Comparison of ENCODE assay signal across 8 mouse cellular contexts in genomic region chr2:122466901-122467300, GRCm38 (mm10). TPM values are rescaled to one million over a fixed set of nuclear protein-coding genes. Genes with fewer than 3 reads are reported as not detected.
A peak's percentile ranks its signal among the peaks of the same experiment; 100 is the strongest.
DNase-seq lines count a peak whose midpoint lies in the region; ATAC-seq and TF ChIP-seq lines count a peak whose summit lies in the region.

No protein-coding gene starts in this region.

- no peaks in the 10 kb centered on the region for H3K36me3 ChIP-seq in heart, embryonic 11.5 days (ENCODE audit: control insufficient read depth, insufficient read depth, low read length)
- no peaks in the 10 kb centered on the region for H3K36me3 ChIP-seq in E14TG2a.4 (ENCODE audit: insufficient read depth, low read length)
- H3K36me3 ChIP-seq in forebrain, embryonic 12.5 days (replicated peaks) = no peaks in the 10 kb centered on the region
- H3K36me3 ChIP-seq in kidney, postnatal 0 days (ENCODE audit: insufficient read depth, low read length) = no peaks in the 10 kb centered on the region
- no peaks in the 10 kb centered on the region for H3K36me3 ChIP-seq in midbrain, embryonic 15.5 days (replicated peaks)

- intact Hi-C loops in heart, postnatal 25 days (cut with DNase I) = loop anchor here (2.0 to 10.0 kb wide), 4 partner anchors 88 to 275 kb away; no protein-coding TSS in a partner anchor

- 35% methylated on average over 11 of the region's 11 CpGs for WGBS in heart, embryonic 11.5 days (ENCODE audit: insufficient replicate concordance)
- 29% methylated on average over 11 of the region's 11 CpGs for WGBS in forebrain, embryonic 12.5 days
- 28% methylated on average over 11 of the region's 11 CpGs for WGBS in kidney, postnatal 0 days
- 31% methylated on average over 11 of the region's 11 CpGs for WGBS in midbrain, embryonic 15.5 days

- H3K9ac ChIP-seq in heart, embryonic 11.5 days (ENCODE audit: low read depth, low read length) = peak overlapping the region; percentile 66
- peak overlapping the region; percentile 58; the same call in 1 of the 2 replicates for H3K9ac ChIP-seq in forebrain, embryonic 12.5 days
- H3K9ac ChIP-seq in kidney, postnatal 0 days (ENCODE audit: low read depth, low read length) = no peak overlapping the region
- H3K9ac ChIP-seq in midbrain, embryonic 15.5 days = peak overlapping the region; percentile 42

- peak overlapping the region; percentile 93 for H3K4me2 ChIP-seq in heart, embryonic 11.5 days
- peak overlapping the region; percentile 83 for H3K4me2 ChIP-seq in forebrain, embryonic 12.5 days
- H3K4me2 ChIP-seq in kidney, postnatal 0 days (ENCODE audit: low read length) = peak overlapping the region; percentile 90
- peak overlapping the region; percentile 73 for H3K4me2 ChIP-seq in midbrain, embryonic 15.5 days

- no peaks in the 10 kb centered on the region for H3K9me3 ChIP-seq in heart, embryonic 11.5 days (replicated peaks; ENCODE audit: control insufficient read depth, low read length)
- H3K9me3 ChIP-seq in E14TG2a.4 (ENCODE audit: low read length) = peaks cover 6% of the 10 kb centered on the region; the same call in 1 of the 2 replicates
- no peaks in the 10 kb centered on the region for H3K9me3 ChIP-seq in forebrain, embryonic 12.5 days
- no peaks in the 10 kb centered on the region for H3K9me3 ChIP-seq in kidney, postnatal 0 days (replicated peaks; ENCODE audit: low read length)
- no peaks in the 10 kb centered on the region for H3K9me3 ChIP-seq in midbrain, embryonic 15.5 days

- peak overlapping the region; percentile 56 for H3K4me3 ChIP-seq in heart, embryonic 11.5 days (ENCODE audit: low read depth, low read length)
- peak overlapping the region; percentile 76 for H3K4me3 ChIP-seq in E14TG2a.4 (replicated peaks; ENCODE audit: low read length)
- peak overlapping the region; percentile 55 for H3K4me3 ChIP-seq in forebrain, embryonic 12.5 days (replicated peaks)
- H3K4me3 ChIP-seq in kidney, postnatal 0 days (replicated peaks; ENCODE audit: low read depth, low read length) = peak overlapping the region; percentile 49
- H3K4me3 ChIP-seq in midbrain, embryonic 15.5 days = peak overlapping the region; percentile 55

- DNase-seq in heart, postnatal 25 days (ENCODE audit: low spot score) = no peak
- no peak for DNase-seq in kidney, postnatal 0 days (ENCODE audit: low spot score)
- no peak for DNase-seq in urinary bladder, postnatal 36 days (ENCODE audit: low spot score in 2 of 2)
- DNase-seq in adrenal gland, postnatal 25 days = no peak

- H3K27me3 ChIP-seq in heart, embryonic 11.5 days (ENCODE audit: control insufficient read depth, insufficient read depth, low read length) = no peaks in the 10 kb centered on the region
- peaks cover 30% of the 10 kb centered on the region for H3K27me3 ChIP-seq in E14TG2a.4 (ENCODE audit: insufficient read depth, low read length)
- H3K27me3 ChIP-seq in forebrain, embryonic 12.5 days = peaks cover 7% of the 10 kb centered on the region; the same call in 1 of the 2 replicates
- no peaks in the 10 kb centered on the region for H3K27me3 ChIP-seq in kidney, postnatal 0 days (ENCODE audit: insufficient read depth, low read length)
- H3K27me3 ChIP-seq in midbrain, embryonic 15.5 days (replicated peaks) = no peaks in the 10 kb centered on the region

- no peak for TF ChIP-seq CTCF in E14TG2a.4 (conservative IDR thresholded peaks at IDR 0.05; ENCODE audit: low read length)
- TF ChIP-seq CTCF in kidney, postnatal 0 days (IDR thresholded peaks at IDR 0.05; ENCODE audit: low read depth) = no peak

- no peak overlapping the region for H3K27ac ChIP-seq in heart, embryonic 11.5 days (ENCODE audit: low read depth, low read length)
- no peak overlapping the region for H3K27ac ChIP-seq in forebrain, embryonic 12.5 days
- H3K27ac ChIP-seq in kidney, postnatal 0 days = no peak overlapping the region
- no peak overlapping the region for H3K27ac ChIP-seq in midbrain, embryonic 15.5 days

- no peak for ATAC-seq in heart, embryonic 11.5 days (replicated peaks; ENCODE audit: insufficient number of reproducible peaks, low FRiP score, low TSS enrichment)
- ATAC-seq in forebrain, embryonic 12.5 days (ENCODE audit: low FRiP score) = no peak
- no peak for ATAC-seq in kidney, postnatal 0 days (replicated peaks; ENCODE audit: low FRiP score, low read depth)
- no peak for ATAC-seq in midbrain, embryonic 15.5 days (replicated peaks)

- peaks cover 5% of the 10 kb centered on the region; the same call in 1 of the 2 replicates for H3K4me1 ChIP-seq in heart, embryonic 11.5 days (ENCODE audit: control insufficient read depth, insufficient read depth, low read length)
- peaks cover 7% of the 10 kb centered on the region for H3K4me1 ChIP-seq in E14TG2a.4 (replicated peaks; ENCODE audit: low read depth, low read length)
- H3K4me1 ChIP-seq in forebrain, embryonic 12.5 days = peaks cover 8% of the 10 kb centered on the region
- H3K4me1 ChIP-seq in kidney, postnatal 0 days (replicated peaks; ENCODE audit: insufficient read depth, low read length) = no peaks in the 10 kb centered on the region
- peaks cover 13% of the 10 kb centered on the region; the same call in 1 of the 2 replicates for H3K4me1 ChIP-seq in midbrain, embryonic 15.5 days

RNA-seq across cellular contexts. Expression of gene Gm14085, which starts 17.8 kb away (rescaled TPM):
- not detected in 2 replicates for polyA plus RNA-seq in heart, embryonic 11.5 days (2014; fragmentation: Nextera tagmentation; extraction: Ambion mirVana)
- total RNA-seq in heart, postnatal 25 days (2021) = under 1 TPM; 0.48 to 0.75 TPM
- not detected in 2 replicates for polyA plus RNA-seq in forebrain, embryonic 12.5 days (2016; fragmentation: Nextera tagmentation; extraction: Ambion mirVana)
- 0.08 TPM in 1 of 2 replicates, not detected in the other for polyA plus RNA-seq in kidney, postnatal 0 days (2015; fragmentation: Nextera tagmentation; extraction: Ambion mirVana)
- not detected in 2 replicates for polyA plus RNA-seq in midbrain, embryonic 15.5 days (2015; fragmentation: Nextera tagmentation; extraction: Ambion mirVana)
- 0.18 TPM in 1 of 2 replicates, not detected in the other for total RNA-seq in adrenal gland, postnatal 25 days (2021)

RNA-seq across cellular contexts. Expression of gene Slc28a2, which starts 40.6 kb away (rescaled TPM):
- 0.27 TPM in 2 replicates for polyA plus RNA-seq in heart, embryonic 11.5 days (2014; fragmentation: Nextera tagmentation; extraction: Ambion mirVana)
- 10 to 100 TPM; 18.8 to 23.8 TPM for total RNA-seq in heart, postnatal 25 days (2021)
- not detected in 2 replicates for polyA plus RNA-seq in forebrain, embryonic 12.5 days (2016; fragmentation: Nextera tagmentation; extraction: Ambion mirVana)
- polyA plus RNA-seq in kidney, postnatal 0 days (2015; fragmentation: Nextera tagmentation; extraction: Ambion mirVana) = 0.46 and 0.55 TPM in 2 replicates
- not detected in 2 replicates for polyA plus RNA-seq in midbrain, embryonic 15.5 days (2015; fragmentation: Nextera tagmentation; extraction: Ambion mirVana)
- 1.4 and 2.0 TPM in 2 replicates for total RNA-seq in adrenal gland, postnatal 25 days (2021)
